Mouse (Mus musculus) layer of hippocampus, adult 9-11 months (tissue): ENCODE data around the gene Hoxa2.

Experiments
- DNase-seq: peaks from one replicate; pipeline ENCODE4 v3.0.0; 2022

Gene Hoxa2

GRCm38 (mm10) chr6:52201269-52201668, 36.6 kb upstream of the Hoxa2 start:
- no peak for DNase-seq

DNA sequence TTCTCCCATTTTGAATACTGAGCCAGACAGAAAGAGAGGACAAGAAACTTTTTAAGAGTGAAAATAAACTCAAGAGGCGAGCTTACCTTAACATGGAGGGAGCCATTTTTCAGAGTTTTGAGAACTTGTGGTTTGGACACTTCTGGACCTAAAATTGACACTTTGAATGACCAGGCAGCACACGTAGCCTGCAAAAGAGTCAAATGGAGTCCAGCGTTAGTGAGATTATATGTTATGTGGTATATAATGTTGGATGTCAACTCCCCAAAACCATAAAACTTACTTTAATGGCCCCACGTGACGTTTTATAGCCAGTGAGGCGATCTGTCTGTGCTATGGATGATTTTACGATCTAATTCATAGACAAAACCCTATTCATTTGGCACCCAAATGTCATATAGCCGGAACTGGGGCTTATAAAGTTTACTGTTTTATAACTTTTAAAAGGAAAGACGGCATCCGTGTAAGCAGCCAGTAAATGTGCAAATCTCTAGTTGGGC, 36.2 kb upstream of the Hoxa2 start:
- DNase-seq: no peak

GRCm38 (mm10) chr6:52200073-52200750, 35.6 kb upstream of the Hoxa2 start:
- no peak for DNase-seq

- DNase-seq: no peak
These were observed 32.6 kb upstream of the Hoxa2 start for GRCm38 (mm10) chr6:52197271-52197670.

- no peak for DNase-seq
These were observed 32.2 kb upstream of the Hoxa2 start for GRCm38 (mm10) chr6:52196811-52197210.

DNA sequence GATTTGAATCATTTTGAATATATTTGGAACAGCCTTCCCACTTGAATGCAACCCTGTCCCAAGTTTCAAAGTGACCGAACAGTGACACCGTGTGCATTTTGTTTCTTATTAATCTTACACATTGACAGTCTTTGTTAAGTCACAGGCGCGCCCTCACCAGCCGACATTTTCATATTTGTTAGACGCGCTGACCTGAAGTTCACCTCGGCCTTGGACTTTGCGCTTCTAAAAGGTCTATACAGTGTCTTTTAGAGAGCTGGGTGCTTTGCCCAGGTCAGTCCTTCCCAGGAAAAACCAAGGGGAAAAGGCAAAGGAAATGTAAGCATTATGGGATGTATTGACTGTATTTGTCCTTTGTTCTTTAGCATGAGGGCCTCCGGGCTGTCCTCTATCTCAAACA, 30.1 kb upstream of the Hoxa2 start:
- no peak for DNase-seq

DNA sequence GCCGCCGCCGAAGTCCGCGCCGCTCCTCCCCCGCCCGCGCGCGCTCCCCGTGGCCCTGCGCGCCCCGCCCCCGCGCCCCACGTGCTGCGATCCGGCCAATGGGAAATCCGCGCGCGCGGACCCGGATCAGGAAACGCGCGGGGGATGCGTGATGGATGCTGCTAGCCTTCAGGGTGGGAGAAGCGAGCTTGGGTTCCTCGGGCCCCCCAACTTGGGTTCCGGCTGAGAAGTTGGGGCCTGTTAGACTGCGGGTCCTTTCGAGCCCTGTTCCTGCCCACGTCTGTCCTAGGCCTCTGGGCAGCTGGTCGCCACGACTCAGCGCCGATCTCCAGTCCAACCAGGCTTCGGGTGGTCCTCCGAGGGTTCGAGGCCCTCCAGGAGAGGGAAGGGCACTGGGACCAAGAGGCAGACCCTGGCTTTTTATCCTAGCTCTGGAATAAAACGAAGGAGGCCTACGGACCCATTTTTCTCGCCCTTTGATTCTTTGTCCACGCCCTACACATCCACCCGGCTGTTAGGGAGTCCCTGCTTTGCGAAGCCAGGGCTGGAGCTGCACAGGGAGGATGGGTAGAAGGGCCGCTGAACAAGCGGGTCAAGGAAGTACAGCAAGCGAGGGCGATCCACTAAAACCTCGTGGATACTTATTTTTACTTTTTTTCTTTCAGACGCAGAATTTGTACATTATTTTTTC, 27.4 kb upstream of the Hoxa2 start:
- DNase-seq: peak; percentile 7

- DNase-seq: no peak
These were observed 26.5 kb upstream of the Hoxa2 start, which contains the start of gene Hoxa4 for GRCm38 (mm10) chr6:52190906-52191810. Gene Hoxa4, minus strand, starts transcription at chr6:52191753.

- DNase-seq: no peak
These were observed 25.8 kb upstream of the Hoxa2 start for GRCm38 (mm10) chr6:52190410-52190809.

- DNase-seq: no peak
These were observed 25.3 kb upstream of the Hoxa2 start for GRCm38 (mm10) chr6:52189909-52190308.

DNA sequence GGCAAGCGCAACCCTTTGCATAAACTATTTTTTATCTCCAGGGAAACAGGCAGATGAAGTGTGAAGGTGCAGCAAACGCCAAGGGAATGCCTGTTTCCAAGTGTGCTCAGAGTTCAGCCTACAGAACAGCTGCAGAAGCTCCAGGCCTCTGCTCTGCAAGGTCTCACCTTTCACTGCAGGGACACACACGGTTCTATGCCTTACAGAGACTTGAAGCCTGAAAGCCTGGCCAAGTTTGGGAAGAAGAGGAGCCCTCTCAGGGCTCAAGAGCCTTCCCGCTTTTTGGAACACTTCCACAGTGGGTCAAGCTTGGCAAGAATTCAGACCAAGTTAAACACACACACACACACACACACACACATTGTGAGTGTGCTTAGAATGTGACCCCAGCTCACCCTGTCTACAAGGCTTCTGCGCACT, 24.6 kb upstream of the Hoxa2 start:
- no peak for DNase-seq

DNA sequence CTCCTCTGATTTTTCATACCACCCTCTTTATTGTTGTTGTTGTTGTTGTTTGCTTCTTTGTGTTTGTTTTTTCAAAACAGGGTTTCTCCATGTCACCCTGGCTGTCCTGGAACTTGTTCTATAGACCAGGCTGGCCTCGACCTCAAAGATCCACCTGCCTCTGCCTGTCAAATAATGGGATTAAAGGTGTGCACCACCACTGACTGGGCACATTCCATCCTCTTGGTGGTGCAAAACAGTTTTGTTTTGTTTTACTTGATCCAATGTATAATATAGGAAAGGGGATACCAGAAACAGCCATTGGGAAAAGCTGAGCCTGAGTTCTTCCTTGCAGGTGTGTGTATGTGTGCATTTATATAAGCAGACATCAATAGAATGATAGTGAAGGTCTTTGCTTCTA, 21.9 kb upstream of the Hoxa2 start:
- no peak for DNase-seq

DNA sequence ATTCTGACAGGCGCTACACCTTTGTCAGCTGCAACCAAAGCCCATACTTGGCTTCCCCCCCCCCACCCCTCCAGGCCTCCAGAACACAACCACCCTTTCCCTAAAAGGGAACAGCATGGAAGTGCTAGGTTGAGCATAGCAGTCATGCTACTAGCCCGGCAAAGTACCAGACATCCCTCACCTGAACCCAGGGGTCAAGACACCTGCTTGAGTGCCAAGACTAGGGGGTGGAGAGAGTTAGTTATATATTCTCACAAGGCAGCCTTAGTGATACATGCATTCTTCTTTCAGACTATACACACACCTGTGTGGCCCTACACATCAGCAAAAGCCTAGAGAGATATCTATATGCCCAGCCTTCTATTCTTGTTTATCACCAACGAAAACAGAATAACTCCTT, 21.2 kb upstream of the Hoxa2 start:
- no peak for DNase-seq

GRCm38 (mm10) chr6:52185222-52185621, 20.6 kb upstream of the Hoxa2 start:
- no peak for DNase-seq

GRCm38 (mm10) chr6:52184668-52185067, 20.0 kb upstream of the Hoxa2 start:
- DNase-seq: no peak

DNA sequence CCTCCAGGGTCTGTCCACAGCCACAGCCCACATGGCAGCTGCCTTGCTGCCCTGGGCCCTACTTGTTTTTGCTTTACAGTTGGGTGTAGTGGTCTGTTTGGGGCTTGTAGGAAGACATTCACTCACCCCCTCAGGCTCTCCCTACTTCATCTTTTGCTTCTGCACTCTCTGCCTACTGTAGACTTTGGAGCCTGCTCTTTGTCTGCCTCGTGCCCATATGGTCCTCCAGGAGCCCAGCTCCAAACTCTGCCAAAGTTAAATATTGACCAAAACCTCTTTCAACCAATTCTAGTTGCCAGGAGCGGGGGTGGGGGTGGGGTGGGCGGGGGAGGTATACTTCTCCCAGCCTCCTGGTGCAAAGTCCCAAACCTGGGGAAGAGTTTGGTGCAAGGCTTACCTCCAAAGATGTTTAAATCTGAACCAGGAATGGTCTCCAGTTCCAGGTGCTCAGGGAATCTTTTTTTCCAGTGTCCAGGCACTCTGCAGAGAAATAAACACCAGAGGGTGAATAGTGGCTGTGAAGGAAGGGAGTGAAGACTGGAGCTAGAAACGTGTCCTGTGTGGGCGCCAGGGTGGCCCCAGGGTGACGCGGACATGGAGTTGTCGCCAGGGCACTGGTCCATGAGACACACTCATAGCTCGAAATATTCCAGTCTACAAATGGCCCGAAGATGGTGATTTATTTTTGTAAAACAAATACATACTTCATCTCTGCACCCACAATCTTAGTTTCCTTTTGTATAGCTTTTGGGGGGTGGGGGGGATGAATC, 18.9 kb upstream of the Hoxa2 start:
- DNase-seq: no peak

- DNase-seq: no peak
These were observed 18.2 kb upstream of the Hoxa2 start for GRCm38 (mm10) chr6:52182793-52183192.

DNA sequence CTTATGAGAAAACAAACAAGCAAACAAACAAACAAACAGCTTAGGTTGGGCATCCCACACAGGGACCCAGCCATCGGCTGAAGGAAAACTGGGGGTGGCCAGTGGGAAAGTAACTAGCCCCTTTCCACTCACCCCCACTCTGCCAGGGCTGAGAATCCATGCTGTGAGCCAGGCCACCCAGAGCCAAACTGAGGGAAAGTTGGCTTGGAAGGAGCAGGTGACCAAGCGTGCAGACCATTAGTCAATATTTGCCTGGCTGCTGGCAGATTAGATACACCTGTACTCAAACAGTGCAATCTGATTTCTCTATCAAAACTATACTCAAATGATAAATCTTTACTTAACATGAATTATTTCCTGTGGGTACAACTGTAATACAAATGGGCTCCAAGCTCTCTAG, 17.4 kb upstream of the Hoxa2 start:
- DNase-seq: no peak

- no peak for DNase-seq
These were observed 16.1 kb upstream of the Hoxa2 start for GRCm38 (mm10) chr6:52180726-52181125.

DNA sequence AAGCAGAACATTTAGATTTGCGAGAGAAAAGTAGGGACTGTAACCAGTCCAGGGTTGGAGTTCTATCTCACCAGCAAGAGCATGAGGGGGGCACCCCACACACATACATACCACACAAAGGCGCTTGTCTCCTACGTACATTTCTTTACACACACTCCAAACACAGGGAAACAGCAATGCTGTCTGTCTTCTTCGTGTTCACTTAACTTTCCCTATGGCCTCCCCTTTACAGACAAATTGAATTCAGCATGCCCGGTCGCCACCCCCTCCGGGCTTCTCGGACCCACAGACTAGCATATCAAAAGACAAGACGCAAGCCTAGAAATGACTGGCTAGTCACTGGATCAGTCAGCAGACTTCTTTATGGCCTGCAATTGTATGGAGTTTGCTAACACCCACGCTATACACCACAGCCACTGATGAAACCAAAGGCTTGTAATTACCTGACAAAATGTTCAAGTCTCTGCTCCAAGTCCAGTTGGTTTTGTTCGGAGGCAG, 15.6 kb upstream of the Hoxa2 start:
- DNase-seq: no peak

DNA sequence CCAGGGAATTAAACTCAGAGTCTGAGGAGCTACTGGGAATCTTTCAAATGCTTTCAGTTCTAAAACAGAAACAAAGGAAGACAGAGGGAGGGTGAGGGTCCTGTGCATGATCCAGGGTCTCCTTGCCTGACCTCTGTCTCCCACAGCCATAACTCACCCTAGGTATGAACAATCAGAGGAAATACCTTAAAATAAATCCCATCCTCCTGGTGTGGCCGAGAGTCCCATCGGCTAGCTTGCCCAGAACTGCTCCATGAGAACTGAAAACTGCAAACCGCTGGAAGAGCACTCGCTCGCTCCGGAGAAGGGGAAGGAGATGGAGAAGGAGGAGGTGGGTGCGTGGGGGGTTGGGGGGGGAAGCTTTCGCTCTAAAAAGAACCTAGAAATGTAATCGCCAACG, 15.1 kb upstream of the Hoxa2 start:
- DNase-seq: no peak

DNA sequence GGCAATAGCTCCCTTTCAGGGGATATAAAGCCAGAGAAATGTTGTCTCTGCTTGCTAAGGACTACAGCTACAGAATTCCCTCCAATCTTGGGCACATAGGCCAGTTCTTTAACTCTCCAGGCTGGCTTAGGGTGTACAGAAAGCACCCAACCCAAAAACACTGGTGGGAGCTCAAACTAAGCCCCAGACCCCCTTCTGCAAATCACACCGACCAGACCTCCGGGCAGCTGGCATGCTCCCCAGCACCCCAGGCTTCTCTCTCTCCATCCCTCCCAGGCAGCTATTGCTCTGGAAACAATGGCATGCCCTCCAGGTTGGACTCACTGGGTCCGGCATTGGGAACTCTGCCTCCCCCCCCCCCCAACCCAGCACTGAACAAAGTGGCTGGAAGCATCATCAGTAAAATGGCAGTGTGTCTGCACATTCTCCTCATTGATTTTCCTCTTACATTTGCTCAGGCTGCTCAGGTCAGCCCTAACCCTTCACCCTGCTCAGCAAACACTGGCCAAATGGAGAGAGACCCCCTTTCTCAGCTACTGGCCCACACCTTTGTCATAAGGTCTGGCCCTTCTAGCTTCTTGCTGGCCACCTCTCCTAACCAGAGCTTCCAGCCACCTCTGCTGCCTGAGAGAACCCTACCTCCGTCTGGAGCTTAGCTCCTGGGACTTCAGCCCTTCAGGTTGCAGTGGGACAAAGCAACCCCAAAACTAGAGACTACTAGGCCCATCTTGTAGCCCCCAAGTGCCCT, 14.5 kb upstream of the Hoxa2 start:
- DNase-seq: no peak
